Mouse (Mus musculus): ENCODE results near the gene Prr29.

GRCm38 (mm10) chr11:106381883-106382282 lies 16.6 kb downstream of the Prr29 start:
- TF ChIP-seq CTCF (IDR thresholded peaks at IDR 0.05; ENCODE audit: control insufficient read depth, insufficient read depth, insufficient read length) (no peak), MYOD1 (IDR thresholded peaks at IDR 0.05; ENCODE audit: control insufficient read depth, insufficient read length, low read depth) (no peak), MAX (IDR thresholded peaks at IDR 0.05) (no peak), USF1 (IDR thresholded peaks at IDR 0.05; ENCODE audit: low read depth) (no peak), CEBPB (IDR thresholded peaks at IDR 0.05; ENCODE audit: low read depth) (no peak), MYOG (IDR thresholded peaks at IDR 0.05; ENCODE audit: control insufficient read depth, extremely low read depth, insufficient read length) (no peak)
